Mouse (Mus musculus) CD4-positive naive resting alpha-beta T cell, adult 76 days (primary cell): ENCODE results near the gene Rps8. TPM values are rescaled to one million over a fixed set of nuclear protein-coding genes. Genes with fewer than 3 reads are reported as not detected.

ENCODE experiments used
- total RNA-seq: library from RNA; stranded (reverse); gene quantifications from one replicate; pipeline ENCODE4 v1.2.4, GENCODE M21; 2023

The Rps8 gene
- 2,747 TPM for total RNA-seq

DNA sequence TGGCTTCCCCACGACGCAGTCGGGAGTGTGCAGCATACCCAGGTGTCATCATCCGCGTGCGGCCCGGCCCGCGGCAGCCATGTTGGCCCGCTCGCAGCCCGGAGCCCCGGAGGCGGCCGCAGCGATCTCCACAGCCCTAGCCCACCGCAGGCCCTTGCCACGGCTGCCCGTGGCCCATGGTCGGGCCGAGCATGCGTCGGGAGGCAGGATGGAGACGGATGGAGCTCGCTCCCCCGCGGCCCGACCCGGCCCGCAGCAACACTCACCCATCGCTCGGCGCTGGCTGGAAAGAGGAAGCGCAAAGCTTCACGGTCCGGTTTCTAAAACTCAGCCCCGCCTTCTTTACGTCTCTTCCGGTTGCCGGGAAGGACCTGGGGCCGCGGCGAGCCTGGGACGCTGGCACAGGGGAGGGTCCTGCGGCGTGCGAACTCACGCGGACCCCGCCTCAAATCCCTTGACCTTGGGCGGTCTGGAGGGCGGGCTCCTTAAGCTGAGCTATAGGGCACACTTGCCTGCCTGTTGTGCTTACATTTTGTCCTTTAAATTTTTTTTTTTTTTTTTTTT is at the start of gene Rps8:
Gene Rps8 (minus strand): TSS at position 452 of the 564 bp plus-strand sequence.

DNA sequence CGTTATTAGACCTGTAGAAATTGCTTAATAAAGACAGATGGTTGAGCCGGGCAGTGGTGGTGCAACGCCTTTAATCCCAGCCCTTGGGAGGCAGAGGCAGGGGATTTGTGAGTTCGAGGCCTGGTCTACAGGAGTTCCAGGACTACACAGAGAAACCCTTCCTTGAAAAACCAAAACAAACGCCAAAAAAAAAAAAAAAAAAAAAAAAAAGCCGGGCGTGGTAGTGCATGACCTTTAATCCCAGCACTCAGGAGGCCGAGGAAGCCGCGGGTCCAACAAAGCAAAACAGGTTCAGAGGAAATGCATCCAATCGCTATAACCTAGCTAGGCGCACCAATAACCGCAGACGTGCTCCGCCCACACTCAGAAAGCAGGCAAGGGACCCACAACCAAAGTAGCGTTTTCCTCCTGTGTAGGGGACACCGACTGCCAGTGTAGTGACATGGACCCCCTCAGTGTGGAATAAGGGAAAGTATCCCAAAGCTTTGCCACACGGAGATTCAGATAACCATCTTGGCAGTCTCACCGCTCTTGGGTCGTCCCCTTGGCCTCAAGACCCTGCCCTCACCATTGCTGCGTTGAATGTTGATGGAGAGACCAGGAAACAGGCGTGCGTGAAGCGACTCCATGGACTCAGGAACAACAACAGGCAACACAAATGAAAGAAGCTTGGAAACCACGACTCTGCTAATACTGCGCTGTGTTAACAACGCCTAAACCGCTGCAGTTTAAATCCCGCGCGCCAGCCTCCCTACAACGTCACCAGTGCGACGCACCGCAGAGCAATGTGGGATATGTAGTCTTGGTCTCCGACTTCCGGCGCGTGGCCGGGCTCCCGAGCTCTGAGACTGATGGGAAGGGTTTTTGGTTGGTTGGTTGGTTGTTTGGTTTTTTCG is 26.1 kb upstream of the Rps8 start, which contains the start of gene Kif2c:
Gene Kif2c (minus strand): TSS at position 777 of the 896 bp plus-strand sequence.

DNA sequence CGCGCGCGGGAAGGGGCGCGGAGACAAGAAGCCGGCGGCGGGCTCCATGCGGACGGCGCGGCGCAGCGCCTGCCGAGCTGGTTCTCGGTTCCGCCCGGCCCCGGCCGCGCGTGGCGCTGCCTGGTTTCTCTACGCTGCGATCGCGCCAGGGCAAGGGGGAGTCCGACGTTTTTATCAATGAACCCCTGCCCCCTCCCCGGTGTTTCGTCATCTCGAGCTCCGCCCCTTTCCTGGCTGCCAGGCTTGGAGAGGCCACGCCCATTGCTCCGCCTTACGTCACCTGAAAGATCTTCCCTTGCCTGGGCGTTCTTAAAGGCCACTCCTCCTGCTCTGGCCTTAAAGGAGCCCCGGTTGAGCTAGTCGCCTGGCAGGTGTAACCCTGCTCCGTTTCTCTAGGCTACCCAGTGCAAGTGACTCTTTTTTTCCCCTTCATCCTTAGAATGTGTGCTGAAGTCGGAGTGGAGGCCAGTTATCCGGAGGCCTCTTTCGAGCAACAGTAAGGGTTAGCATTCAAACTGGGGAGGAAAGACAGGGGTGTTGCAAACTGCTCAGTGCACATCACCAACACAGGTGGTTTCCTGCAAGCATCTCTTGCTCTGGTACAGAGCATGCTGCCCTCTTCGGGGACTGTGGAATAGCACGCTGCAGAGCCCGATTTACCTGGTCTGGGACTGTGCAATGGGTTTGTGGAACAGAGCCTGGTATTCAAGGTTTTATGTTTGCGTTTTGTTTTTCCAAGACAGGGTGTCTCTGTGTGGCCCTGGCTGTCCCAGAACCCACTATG is 22.0 kb downstream of the Rps8 start, which contains the start of gene Plk3:
Gene Plk3 (minus strand): TSS at position 147 of the 784 bp plus-strand sequence.

DNA sequence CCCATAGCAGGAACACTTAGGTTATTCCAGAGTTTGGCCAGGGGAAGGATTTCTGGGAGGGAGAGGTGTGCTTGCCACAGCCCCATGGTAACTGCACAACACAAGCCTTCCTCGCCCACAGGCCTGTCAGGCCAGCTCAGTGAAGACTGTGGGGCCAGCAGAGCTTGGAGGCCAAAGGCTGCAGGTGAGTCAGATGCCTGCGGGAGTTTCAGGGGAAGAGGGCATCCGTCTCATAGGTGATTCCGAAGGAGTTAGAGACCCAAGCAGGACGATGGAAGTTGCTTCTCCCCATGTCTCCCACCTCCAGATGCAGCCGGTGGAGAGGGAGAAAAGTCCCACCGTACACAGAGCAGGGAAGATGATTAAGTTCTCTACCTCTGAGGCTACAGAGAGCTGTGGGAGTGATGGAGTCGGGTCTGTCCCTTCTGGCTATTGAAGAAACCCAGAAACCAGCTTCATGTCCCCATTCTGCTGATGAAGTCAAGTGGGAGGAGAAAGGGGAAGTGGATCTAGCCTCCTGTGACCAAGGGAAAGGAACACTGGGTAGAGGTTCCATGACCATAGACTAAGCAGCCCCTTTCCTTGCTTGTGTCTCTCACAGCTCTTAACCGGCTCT is 29.3 kb downstream of the Rps8 start, which contains the start of gene Tctex1d4:
Gene Tctex1d4 (plus strand): TSS at position 120 of the 616 bp plus-strand sequence.

DNA sequence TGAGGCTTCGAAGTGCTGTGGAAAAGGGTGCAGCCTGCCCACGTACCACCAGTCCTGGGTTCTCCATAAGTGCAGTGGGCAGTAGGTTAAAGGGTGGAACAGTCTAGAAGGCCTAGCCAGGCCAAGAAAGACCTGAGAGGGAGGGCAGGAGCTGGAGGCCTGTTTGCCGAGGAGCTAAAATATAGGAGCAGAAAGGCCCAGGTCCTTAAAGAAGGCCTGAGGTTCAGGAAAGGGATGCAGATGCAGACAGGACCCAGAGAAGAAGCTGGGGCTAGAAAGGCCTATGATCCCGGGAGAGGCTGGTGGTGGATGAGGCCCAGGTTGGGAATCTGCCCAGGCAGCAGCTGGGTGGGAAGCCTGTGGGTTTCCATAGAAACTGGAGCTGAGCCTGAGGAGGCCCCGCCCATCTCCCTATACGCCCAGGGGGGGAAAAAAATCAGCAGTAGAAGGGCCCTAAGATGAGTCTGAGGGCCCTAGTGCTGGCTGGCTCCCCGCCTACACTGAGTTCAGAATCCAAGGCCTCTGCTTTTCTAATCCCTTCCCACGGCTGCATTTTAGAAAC is 30.6 kb downstream of the Rps8 start, which contains the start of gene Btbd19:
Gene Btbd19 (minus strand): TSS at position 378 of the 562 bp plus-strand sequence.

Other genes starting within 250 kb of the Rps8 start
- 36.8 TPM for gene Urod, start 161.8 kb downstream of the Rps8 start, total RNA-seq
- gene Hectd3, start 160.9 kb downstream of the Rps8 start, total RNA-seq, result 35.4 TPM
- 22.1 TPM for gene Eif2b3, start 136.8 kb downstream of the Rps8 start, total RNA-seq
- 0.18 TPM for gene Ptch2, start 60.2 kb downstream of the Rps8 start, total RNA-seq
- 22.6 TPM for gene Btbd19, start 30.5 kb downstream of the Rps8 start, total RNA-seq
- gene Tctex1d4, start 29.4 kb downstream of the Rps8 start, total RNA-seq, result not detected
- gene Plk3, start 22.3 kb downstream of the Rps8 start, total RNA-seq, result 55.5 TPM
- 0.29 TPM for gene Kif2c, start 26.4 kb upstream of the Rps8 start, total RNA-seq
- not detected for gene Tmem53, start 95.7 kb upstream of the Rps8 start, total RNA-seq
- gene Armh1, start 95.9 kb upstream of the Rps8 start, total RNA-seq, result not detected